Mouse (Mus musculus): ENCODE results near the gene Tmem54. TPM values are rescaled to one million over a fixed set of nuclear protein-coding genes. Genes with fewer than 3 reads are reported as not detected.

Gene Tmem54
- polyA plus RNA-seq, 1 experiment: 1.8 TPM

DNA sequence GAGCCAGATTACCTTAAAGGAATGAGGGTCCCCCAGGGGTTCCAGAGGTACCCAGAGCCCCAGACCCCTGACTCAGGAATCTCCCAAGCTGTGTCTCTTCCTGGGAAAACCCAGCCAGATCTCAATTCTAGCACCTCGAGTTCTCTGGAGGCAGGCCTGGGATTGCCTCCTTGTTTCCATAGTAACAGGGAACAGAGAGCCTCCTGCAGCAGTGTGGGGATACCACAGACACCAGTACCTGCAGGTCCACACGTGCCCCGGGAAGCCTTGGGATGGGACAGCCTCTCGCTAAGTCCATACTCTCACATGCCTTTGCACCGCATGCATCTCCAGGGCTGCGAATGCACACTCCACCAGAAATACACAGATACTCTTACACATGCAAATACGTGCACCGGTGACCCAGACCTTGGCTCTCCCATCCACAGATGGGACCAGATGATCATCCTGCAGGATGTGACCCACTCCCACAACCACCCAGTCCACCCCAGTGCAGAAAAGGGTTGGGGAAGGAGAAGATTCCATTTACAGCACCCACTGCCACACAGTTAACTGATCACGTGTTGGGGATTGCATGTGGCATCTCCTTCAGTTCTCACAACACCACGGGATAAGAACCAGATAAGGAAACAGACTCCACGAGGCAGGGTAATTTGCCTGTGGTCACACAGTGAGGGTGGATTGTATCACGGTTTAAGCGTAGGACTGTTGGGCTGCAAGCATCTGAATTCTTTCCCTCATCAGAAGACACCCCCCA lies 23.4 kb downstream of the Tmem54 start:
- TF ChIP-seq CTCF (IDR thresholded peaks at IDR 0.05; ENCODE audit: control insufficient read depth, insufficient read depth, low read length) (no peak), POLR2A (IDR thresholded peaks at IDR 0.05; ENCODE audit: borderline replicate concordance, control insufficient read depth, low read depth, low read length) (no peak)
- H3K4me1 ChIP-seq (ENCODE audit: control insufficient read depth, insufficient read depth, low read length): no peaks in the 10 kb centered on the region
- H3K4me3 ChIP-seq (replicated peaks; ENCODE audit: control insufficient read depth, low read depth, low read length): no peak overlapping the region
- no peak overlapping the region for H3K27ac ChIP-seq (ENCODE audit: control insufficient read depth, insufficient read depth, low read depth, low read length, poor library complexity)
- 62% methylated on average over 13 of the region's 13 CpGs for WGBS

DNA sequence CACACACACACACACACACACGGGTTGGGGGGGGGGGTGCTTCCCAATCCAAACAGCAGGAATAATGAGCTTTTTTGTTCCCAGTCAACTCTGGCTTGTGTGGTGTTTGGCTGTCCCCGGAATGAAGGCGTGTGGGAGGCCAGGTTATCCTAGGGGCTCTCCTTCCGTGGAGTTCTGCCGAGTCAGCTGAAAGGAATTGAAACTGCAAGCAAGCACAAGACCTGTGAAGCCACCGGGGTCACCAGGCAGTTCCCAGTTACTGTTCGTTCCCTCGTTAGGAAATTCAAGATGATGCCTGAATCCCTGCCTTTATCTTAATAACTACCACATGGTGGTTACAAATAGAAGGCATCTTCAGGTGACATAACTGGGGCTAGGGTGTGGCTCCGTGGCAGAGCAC lies 24.0 kb downstream of the Tmem54 start:
- H3K4me1 ChIP-seq (ENCODE audit: control insufficient read depth, insufficient read depth, low read length): no peaks in the 10 kb centered on the region
- H3K4me3 ChIP-seq (replicated peaks; ENCODE audit: control insufficient read depth, low read depth, low read length): no peak overlapping the region
- WGBS: 60% methylated on average over 9 of the region's 9 CpGs
- TF ChIP-seq POLR2A (IDR thresholded peaks at IDR 0.05; ENCODE audit: borderline replicate concordance, control insufficient read depth, low read depth, low read length) (no peak), CTCF (IDR thresholded peaks at IDR 0.05; ENCODE audit: control insufficient read depth, insufficient read depth, low read length) (no peak)
- no peak overlapping the region for H3K27ac ChIP-seq (ENCODE audit: control insufficient read depth, insufficient read depth, low read depth, low read length, poor library complexity)

DNA sequence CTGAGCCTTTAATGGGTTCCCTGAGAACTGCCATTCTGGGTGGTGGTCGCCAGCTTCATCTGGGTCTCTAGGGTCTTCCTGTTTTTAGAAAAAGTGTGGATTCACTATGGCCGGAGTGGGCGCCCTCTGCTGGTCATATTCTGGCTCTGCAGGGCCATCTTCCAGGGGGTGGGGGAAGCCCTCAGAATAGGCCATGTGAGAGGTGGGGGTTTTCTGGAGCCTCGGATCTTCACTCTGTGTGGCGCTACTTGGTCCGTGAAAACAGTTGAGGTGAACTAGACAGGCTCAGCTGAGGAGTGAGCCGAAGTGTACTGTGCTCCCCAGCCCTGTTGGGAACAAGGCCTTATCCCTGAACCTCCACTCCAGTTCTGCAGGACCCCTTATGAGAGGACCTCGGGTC lies 24.8 kb downstream of the Tmem54 start:
- H3K4me1 ChIP-seq (ENCODE audit: control insufficient read depth, insufficient read depth, low read length): no peaks in the 10 kb centered on the region
- 4% methylated on average over 8 of the region's 8 CpGs for WGBS
- TF ChIP-seq CTCF (IDR thresholded peaks at IDR 0.05; ENCODE audit: control insufficient read depth, insufficient read depth, low read length) (peak; percentile 70), POLR2A (IDR thresholded peaks at IDR 0.05; ENCODE audit: borderline replicate concordance, control insufficient read depth, low read depth, low read length) (no peak)
- no peak overlapping the region for H3K4me3 ChIP-seq (replicated peaks; ENCODE audit: control insufficient read depth, low read depth, low read length)
- no peak overlapping the region for H3K27ac ChIP-seq (ENCODE audit: control insufficient read depth, insufficient read depth, low read depth, low read length, poor library complexity)

DNA sequence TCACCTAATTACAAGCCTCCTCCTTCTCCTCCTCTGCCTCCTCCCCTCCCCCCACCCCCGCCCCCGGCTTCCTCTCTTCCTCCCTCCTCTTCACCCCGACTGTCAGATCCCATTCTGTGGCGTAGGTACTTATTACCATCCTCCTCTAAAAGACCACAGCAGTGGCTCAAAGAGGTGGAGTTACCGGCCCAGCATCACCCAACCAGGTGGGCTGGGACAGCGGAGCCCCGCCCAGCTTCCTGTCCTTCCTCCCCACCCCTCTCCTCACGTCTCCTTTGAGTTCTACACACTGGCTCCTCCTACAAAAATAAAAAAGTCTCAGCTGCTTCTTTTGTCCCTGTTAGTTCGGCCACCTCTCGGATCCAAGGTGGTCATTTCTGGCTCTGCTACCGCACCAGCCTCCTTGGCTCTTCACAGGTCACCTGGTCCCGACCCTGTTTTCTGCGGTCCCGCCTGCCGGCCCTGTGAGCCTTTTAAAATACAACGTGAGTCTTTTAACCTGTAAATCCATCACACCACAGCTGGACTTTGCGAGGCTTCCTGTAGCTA lies 25.5 kb downstream of the Tmem54 start:
- TF ChIP-seq POLR2A (IDR thresholded peaks at IDR 0.05; ENCODE audit: borderline replicate concordance, control insufficient read depth, low read depth, low read length): no peak
- TF ChIP-seq CTCF (IDR thresholded peaks at IDR 0.05; ENCODE audit: control insufficient read depth, insufficient read depth, low read length): no peak
- WGBS: 4% methylated on average over 16 of the region's 17 CpGs
- H3K4me3 ChIP-seq (replicated peaks; ENCODE audit: control insufficient read depth, low read depth, low read length): no peak overlapping the region
- no peaks in the 10 kb centered on the region for H3K4me1 ChIP-seq (ENCODE audit: control insufficient read depth, insufficient read depth, low read length)
- H3K27ac ChIP-seq (ENCODE audit: control insufficient read depth, insufficient read depth, low read depth, low read length, poor library complexity): no peak overlapping the region

DNA sequence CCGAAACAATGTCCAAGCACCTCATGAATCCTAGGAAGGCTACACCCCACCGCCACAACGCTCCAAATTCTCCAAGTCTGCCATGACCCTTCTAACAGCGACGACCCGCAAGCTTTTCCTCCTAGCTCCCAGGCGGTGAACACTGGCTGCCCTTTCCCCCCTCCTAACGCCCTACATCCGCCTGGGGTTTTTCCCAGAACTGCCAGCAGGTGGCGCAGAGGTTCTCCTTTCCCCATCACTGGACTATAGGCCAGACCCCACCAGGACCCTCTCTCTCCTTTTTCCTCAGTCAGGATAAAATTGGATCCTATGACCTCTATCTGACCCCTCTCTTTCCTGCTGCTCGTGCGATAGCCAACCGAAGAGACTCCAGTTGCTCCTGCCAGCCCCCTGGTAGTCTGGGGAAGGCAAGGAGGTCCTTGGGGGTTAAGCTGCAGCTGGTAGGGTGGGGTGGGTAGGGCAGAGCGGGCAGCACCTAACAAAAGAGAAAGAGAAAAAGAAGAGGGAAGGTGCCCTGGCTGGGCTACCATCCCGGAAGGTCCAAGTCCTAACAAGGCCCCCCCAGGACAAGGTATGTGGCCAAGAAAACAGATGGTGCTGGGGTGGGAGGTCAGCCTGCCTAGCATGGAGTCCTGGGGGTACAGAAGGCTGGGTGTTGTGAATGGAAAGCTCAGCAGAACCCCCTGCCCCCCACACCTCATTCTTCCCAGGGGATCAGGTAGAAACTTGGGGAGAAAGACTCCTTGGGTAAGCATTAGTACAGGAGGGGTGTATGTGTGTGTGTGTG lies 29.6 kb downstream of the Tmem54 start:
- TF ChIP-seq CTCF (IDR thresholded peaks at IDR 0.05; ENCODE audit: control insufficient read depth, insufficient read depth, low read length) (peak; percentile 76), POLR2A (IDR thresholded peaks at IDR 0.05; ENCODE audit: borderline replicate concordance, control insufficient read depth, low read depth, low read length) (no peak)
- Histone ChIP-seq H3K27ac (ENCODE audit: control insufficient read depth, insufficient read depth, low read depth, low read length, poor library complexity) (no peak overlapping the region), H3K4me3 (replicated peaks; ENCODE audit: control insufficient read depth, low read depth, low read length) (no peak overlapping the region), H3K4me1 (ENCODE audit: control insufficient read depth, insufficient read depth, low read length) (no peaks in the 10 kb centered on the region; the same call in 1 of the 2 replicates)
- 12% methylated on average over 15 of the region's 15 CpGs for WGBS

DNA sequence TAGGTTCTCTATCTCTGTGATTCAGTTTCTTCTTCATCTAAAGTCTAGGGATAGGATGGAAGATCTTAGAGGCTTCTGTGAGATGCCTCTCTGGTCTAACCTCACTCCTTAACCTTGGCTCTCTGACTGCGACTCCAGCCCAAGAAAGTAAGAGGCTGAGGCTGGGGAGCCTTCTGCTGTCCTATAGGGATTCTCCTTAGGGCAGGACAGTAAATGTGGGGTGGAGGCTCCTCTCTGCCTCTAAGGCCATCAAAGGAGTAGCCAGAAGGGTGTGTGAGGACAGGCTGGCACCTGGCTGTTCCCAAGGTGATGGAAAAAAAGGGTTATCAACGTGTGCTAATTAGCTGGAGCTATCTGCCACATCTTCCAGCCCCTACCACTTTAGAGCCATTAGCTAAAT lies 30.3 kb downstream of the Tmem54 start:
- WGBS: 58% methylated on average over 2 of the region's 2 CpGs
- H3K27ac ChIP-seq (ENCODE audit: control insufficient read depth, insufficient read depth, low read depth, low read length, poor library complexity): no peak overlapping the region
- no peak overlapping the region for H3K4me3 ChIP-seq (replicated peaks; ENCODE audit: control insufficient read depth, low read depth, low read length)
- no peaks in the 10 kb centered on the region; the same call in 1 of the 2 replicates for H3K4me1 ChIP-seq (ENCODE audit: control insufficient read depth, insufficient read depth, low read length)
- no peak for TF ChIP-seq CTCF (IDR thresholded peaks at IDR 0.05; ENCODE audit: control insufficient read depth, insufficient read depth, low read length)
- TF ChIP-seq POLR2A (IDR thresholded peaks at IDR 0.05; ENCODE audit: borderline replicate concordance, control insufficient read depth, low read depth, low read length): no peak

DNA sequence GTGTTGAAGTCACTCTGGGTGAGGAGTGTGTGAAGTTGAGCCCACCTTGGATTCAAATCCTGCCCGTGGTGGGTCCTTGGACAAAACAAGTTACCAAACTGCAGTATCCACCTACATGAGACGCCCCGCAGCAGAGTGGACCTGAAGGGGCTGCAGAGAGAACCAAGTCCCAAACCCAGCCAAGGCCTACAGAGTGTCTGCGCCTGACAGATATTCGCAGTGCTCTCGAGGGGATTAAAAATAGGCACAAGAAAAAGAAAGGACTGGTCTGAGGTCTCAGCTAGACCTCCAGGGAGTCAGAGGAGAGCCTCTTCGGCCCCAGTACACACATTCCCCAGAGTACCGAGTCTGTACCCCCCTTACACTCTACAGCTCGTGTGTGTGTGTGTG lies 30.8 kb downstream of the Tmem54 start:
- H3K27ac ChIP-seq (ENCODE audit: control insufficient read depth, insufficient read depth, low read depth, low read length, poor library complexity): no peak overlapping the region
- no peak overlapping the region for H3K4me3 ChIP-seq (replicated peaks; ENCODE audit: control insufficient read depth, low read depth, low read length)
- H3K4me1 ChIP-seq (ENCODE audit: control insufficient read depth, insufficient read depth, low read length): no peaks in the 10 kb centered on the region; the same call in 1 of the 2 replicates
- no peak for TF ChIP-seq POLR2A (IDR thresholded peaks at IDR 0.05; ENCODE audit: borderline replicate concordance, control insufficient read depth, low read depth, low read length)
- no peak for TF ChIP-seq CTCF (IDR thresholded peaks at IDR 0.05; ENCODE audit: control insufficient read depth, insufficient read depth, low read length)
- WGBS: 39% methylated on average over 9 of the region's 9 CpGs
